Mouse (Mus musculus) liver, embryonic 11.5 days (tissue): Measurements from ENCODE around the gene 1810062G17Rik. TPM values are rescaled to one million over a fixed set of nuclear protein-coding genes. Genes with fewer than 3 reads are reported as not detected.

Experiments
- ATAC-seq: fragments of 200-750 bp; cut with Nextera tagmentation; replicated peaks from 2 replicates; pipeline ENCODE4 v1.8.0; 2017; ENCODE audit warnings: moderate number of reproducible peaks, mild to moderate bottlenecking, moderate TSS enrichment, moderate library complexity; ENCODE audit not compliant: low FRiP score
- DNase-seq: peaks from one replicate; pipeline ENCODE4 v3.0.0-alpha.2; 2017; ENCODE audit warnings: low spot score
- H3K27ac ChIP-seq: fragments of 300-500 bp; sonication (generic); 2 replicates; pipeline ENCODE4 v1.5.1; 2014; ENCODE audit warnings: mild to moderate bottlenecking, low read depth, low read length, control low read depth
- H3K27me3 ChIP-seq: fragments of 300-500 bp; sonication (generic); replicated peaks from 2 replicates; pipeline ENCODE4 v1.6.1; 2014; ENCODE audit warnings: low read length, mixed read lengths; ENCODE audit not compliant: control insufficient read depth, insufficient read depth
- H3K36me3 ChIP-seq: fragments of 300-500 bp; sonication (generic); 2 replicates; pipeline ENCODE4 v1.6.1; 2014; ENCODE audit warnings: mild to moderate bottlenecking, low read length, moderate library complexity, mixed read lengths; ENCODE audit not compliant: control insufficient read depth, insufficient read depth
- H3K4me1 ChIP-seq: fragments of 300-500 bp; sonication (generic); replicated peaks from 2 replicates; pipeline ENCODE4 v1.6.1; 2014; ENCODE audit warnings: low read length, mixed read lengths; ENCODE audit not compliant: control insufficient read depth, insufficient read depth
- H3K4me2 ChIP-seq: fragments of 300-500 bp; sonication (generic); 2 replicates; pipeline ENCODE4 v1.6.1; 2014; ENCODE audit warnings: mild to moderate bottlenecking, control low read depth, moderate library complexity
- H3K4me3 ChIP-seq: fragments of 300-500 bp; sonication (generic); 2 replicates; pipeline ENCODE4 v1.5.1; 2014; ENCODE audit warnings: low read depth, low read length, control low read depth
- H3K9ac ChIP-seq: fragments of 300-500 bp; sonication (generic); 2 replicates; pipeline ENCODE4 v1.6.1; 2014; ENCODE audit warnings: low read depth, low read length, control low read depth
- H3K9me3 ChIP-seq: fragments of 300-500 bp; sonication (generic); 2 replicates; pipeline ENCODE4 v1.6.1; 2016; ENCODE audit warnings: low read length, inconsistent platforms, mixed read lengths; ENCODE audit not compliant: control insufficient read depth
- WGBS: fragments of 180-500 bp; shearing (Covaris S2); extraction: QIAGEN DNeasy Blood & Tissue Kit; methylation state at CpG from one replicate; pipeline ENCODE4 v1.1.7; 2014; 5-methylcytosine and 5-hydroxymethylcytosine counted together
- polyA plus RNA-seq: library from polyadenylated mRNA; unstranded; fragments of >200 nt; fragmentation: Nextera tagmentation; extraction: Ambion mirVana; gene quantifications from 2 replicates; pipeline ENCODE4 v1.2.1, GENCODE M21; 2014

The 1810062G17Rik gene
- polyA plus RNA-seq, 1 experiment from 2014 or later, result 0.75 TPM

- H3K27me3 ChIP-seq, result no peaks in the 10 kb centered on the region
- H3K4me3 ChIP-seq, result no peak overlapping the region
- DNase-seq (no peak), ATAC-seq (no peak)
- peaks cover 5% of the 10 kb centered on the region; the same call in 1 of the 2 replicates for H3K4me1 ChIP-seq
- no peaks in the 10 kb centered on the region for H3K9me3 ChIP-seq
- no peak overlapping the region for H3K9ac ChIP-seq
- no peak overlapping the region for H3K4me2 ChIP-seq
- no peak overlapping the region for H3K27ac ChIP-seq
- 19% methylated on average over 11 of the region's 11 CpGs for WGBS
- H3K36me3 ChIP-seq, result no peaks in the 10 kb centered on the region
Observed at GRCm38 (mm10) chr3:36481776-36482193, 6.0 kb downstream of the 1810062G17Rik start.

DNA sequence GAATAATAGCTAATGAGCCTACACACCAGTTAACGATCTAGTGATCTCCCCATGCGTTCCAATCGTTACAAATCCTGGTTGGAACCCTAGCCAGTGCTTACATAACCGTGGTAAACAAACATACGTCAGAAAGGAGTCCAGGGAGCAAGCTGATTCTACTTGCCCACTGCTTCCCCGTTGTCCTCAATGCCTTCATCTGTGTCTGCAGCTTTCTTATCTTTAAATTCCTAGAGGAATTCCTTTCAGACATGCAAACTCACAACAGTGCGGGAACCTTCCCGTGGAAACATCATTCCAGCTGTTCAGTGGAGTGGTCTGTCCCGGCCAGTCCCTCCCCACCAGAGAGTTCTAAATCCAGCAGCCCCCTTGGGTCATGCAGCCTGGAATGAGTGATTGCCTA, 7.2 kb downstream of the 1810062G17Rik start:
- Histone ChIP-seq H3K36me3 (no peaks in the 10 kb centered on the region), H3K4me2 (peak overlapping the region; percentile 1; the same call in 1 of the 2 replicates), H3K27me3 (no peaks in the 10 kb centered on the region), H3K4me3 (no peak overlapping the region), H3K9me3 (no peaks in the 10 kb centered on the region), H3K4me1 (peaks cover 5% of the 10 kb centered on the region; the same call in 1 of the 2 replicates), H3K27ac (no peak overlapping the region), H3K9ac (no peak overlapping the region)
- ATAC-seq, result no peak
- DNase-seq, result no peak
- 37% methylated on average over 9 of the region's 9 CpGs for WGBS

DNA sequence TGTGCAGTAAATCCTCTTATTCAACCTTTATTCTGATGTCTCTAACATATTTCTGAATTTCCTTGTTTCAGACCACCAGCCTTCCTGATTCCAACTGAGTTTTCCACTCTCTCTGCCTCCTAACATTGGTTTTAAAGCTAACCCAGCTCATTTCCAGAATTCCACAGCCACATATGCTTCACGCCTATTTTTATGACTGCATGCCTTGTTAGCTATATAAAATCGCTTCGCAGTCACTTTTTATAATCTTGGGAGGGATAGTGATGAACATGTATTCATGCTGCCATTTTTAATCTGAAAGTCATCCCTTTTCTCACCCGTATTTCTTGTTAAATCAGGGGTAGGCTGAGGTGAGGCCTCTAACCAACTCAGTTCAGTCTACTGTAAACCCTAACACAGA, 8.6 kb downstream of the 1810062G17Rik start:
- Histone ChIP-seq H3K36me3 (no peaks in the 10 kb centered on the region), H3K4me2 (no peak overlapping the region), H3K9ac (no peak overlapping the region), H3K4me3 (no peak overlapping the region), H3K27me3 (no peaks in the 10 kb centered on the region), H3K4me1 (peaks cover 5% of the 10 kb centered on the region; the same call in 1 of the 2 replicates), H3K9me3 (no peaks in the 10 kb centered on the region), H3K27ac (no peak overlapping the region)
- ATAC-seq (no peak), DNase-seq (no peak)
- 88% methylated on average over 4 of the region's 4 CpGs for WGBS

GRCm38 (mm10) chr3:36486176-36486575, 10.4 kb downstream of the 1810062G17Rik start:
- Histone ChIP-seq H3K9me3 (no peaks in the 10 kb centered on the region), H3K27ac (no peak overlapping the region), H3K4me2 (no peak overlapping the region), H3K27me3 (no peaks in the 10 kb centered on the region), H3K4me3 (no peak overlapping the region), H3K4me1 (peaks cover 5% of the 10 kb centered on the region; the same call in 1 of the 2 replicates), H3K36me3 (no peaks in the 10 kb centered on the region), H3K9ac (no peak overlapping the region)
- ATAC-seq (no peak), DNase-seq (no peak)
- 51% methylated on average over 6 of the region's 6 CpGs for WGBS

GRCm38 (mm10) chr3:36486881-36487280, 11.1 kb downstream of the 1810062G17Rik start:
- H3K27ac ChIP-seq, result no peak overlapping the region
- no peaks in the 10 kb centered on the region for H3K9me3 ChIP-seq
- H3K4me3 ChIP-seq, result no peak overlapping the region
- ATAC-seq, result no peak
- no peak overlapping the region for H3K4me2 ChIP-seq
- H3K27me3 ChIP-seq, result no peaks in the 10 kb centered on the region
- peaks cover 1% of the 10 kb centered on the region; the same call in 1 of the 2 replicates for H3K4me1 ChIP-seq
- 82% methylated on average over 6 of the region's 6 CpGs for WGBS
- H3K36me3 ChIP-seq, result no peaks in the 10 kb centered on the region
- no peak for DNase-seq
- H3K9ac ChIP-seq, result no peak overlapping the region

GRCm38 (mm10) chr3:36488367-36488766, 12.6 kb downstream of the 1810062G17Rik start:
- ATAC-seq (no peak), DNase-seq (no peak)
- WGBS, result 75% methylated on average over 1 of the region's 1 CpGs

DNA sequence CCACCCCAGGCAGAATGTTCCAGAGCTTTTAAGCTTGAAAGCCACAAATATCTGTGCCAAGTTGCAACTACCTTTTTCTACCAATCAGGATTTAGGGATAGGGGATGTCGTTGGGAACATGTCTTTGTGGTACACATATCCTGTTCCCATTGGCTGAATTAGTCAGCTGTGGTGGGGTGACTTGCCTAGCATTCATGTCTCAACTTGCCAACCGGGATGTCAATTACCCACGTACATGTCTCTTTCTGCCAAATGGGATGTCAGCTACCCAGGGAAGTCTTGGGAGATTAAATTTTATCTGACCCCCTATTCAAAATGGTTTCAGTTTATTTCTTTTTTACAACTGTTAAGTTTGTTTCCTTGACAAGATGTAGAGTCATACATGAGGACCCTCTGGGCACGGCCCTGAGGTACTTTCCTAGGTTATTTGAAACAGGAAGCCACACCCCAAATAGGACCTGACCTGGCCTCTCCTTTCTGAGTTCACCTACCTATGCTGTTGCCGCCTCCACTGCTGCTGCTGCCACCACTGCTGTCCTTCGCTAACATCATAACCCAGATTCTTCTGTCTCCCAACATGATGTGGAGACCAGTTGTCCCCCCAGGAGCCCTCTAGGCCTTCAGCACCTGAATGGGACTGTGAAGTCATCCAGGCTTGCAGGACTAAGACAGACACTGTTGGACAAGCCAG, 13.3 kb downstream of the 1810062G17Rik start:
- no peak for ATAC-seq
- no peak overlapping the region for H3K4me2 ChIP-seq
- no peaks in the 10 kb centered on the region; the same call in 1 of the 2 replicates for H3K4me1 ChIP-seq
- WGBS, result 79% methylated on average over 6 of the region's 6 CpGs
- no peak for DNase-seq
- H3K27ac ChIP-seq, result no peak overlapping the region
- H3K4me3 ChIP-seq, result no peak overlapping the region
- H3K9me3 ChIP-seq, result no peaks in the 10 kb centered on the region
- H3K27me3 ChIP-seq, result no peaks in the 10 kb centered on the region
- H3K36me3 ChIP-seq, result no peaks in the 10 kb centered on the region
- no peak overlapping the region for H3K9ac ChIP-seq

More at GRCm38 (mm10) chr3:36488367-36488766, 12.6 kb downstream of the 1810062G17Rik start:
- H3K9ac ChIP-seq, result no peak overlapping the region
- no peak overlapping the region for H3K27ac ChIP-seq
- H3K4me2 ChIP-seq, result no peak overlapping the region
- no peak overlapping the region for H3K4me3 ChIP-seq
- no peaks in the 10 kb centered on the region for H3K9me3 ChIP-seq
- H3K4me1 ChIP-seq, result no peaks in the 10 kb centered on the region; the same call in 1 of the 2 replicates
- H3K27me3 ChIP-seq, result no peaks in the 10 kb centered on the region
- H3K36me3 ChIP-seq, result no peaks in the 10 kb centered on the region

GRCm38 (mm10) chr3:36489590-36489910, 13.8 kb downstream of the 1810062G17Rik start:
- Histone ChIP-seq H3K4me2 (no peak overlapping the region), H3K36me3 (no peaks in the 10 kb centered on the region), H3K4me3 (no peak overlapping the region), H3K9me3 (no peaks in the 10 kb centered on the region), H3K27ac (no peak overlapping the region), H3K4me1 (no peaks in the 10 kb centered on the region; the same call in 1 of the 2 replicates), H3K9ac (no peak overlapping the region), H3K27me3 (no peaks in the 10 kb centered on the region)
- WGBS, result 88% methylated on average over 1 of the region's 1 CpGs
- no peak for ATAC-seq
- DNase-seq, result no peak

- WGBS, result 47% methylated on average over 5 of the region's 5 CpGs
- ATAC-seq, result no peak
Observed at GRCm38 (mm10) chr3:36491535-36491934, 15.8 kb downstream of the 1810062G17Rik start.

More at GRCm38 (mm10) chr3:36491535-36491934, 15.8 kb downstream of the 1810062G17Rik start:
- Histone ChIP-seq H3K27me3 (no peaks in the 10 kb centered on the region), H3K9me3 (no peaks in the 10 kb centered on the region), H3K9ac (no peak overlapping the region), H3K36me3 (no peaks in the 10 kb centered on the region), H3K27ac (no peak overlapping the region), H3K4me2 (no peak overlapping the region), H3K4me1 (no peaks in the 10 kb centered on the region; the same call in 1 of the 2 replicates), H3K4me3 (no peak overlapping the region)
- DNase-seq, result no peak
